Mouse (Mus musculus) liver, adult 2 months (tissue): ENCODE measurements around the gene Fto. TPM values are rescaled to one million over a fixed set of nuclear protein-coding genes. Genes with fewer than 3 reads are reported as not detected.

ENCODE experiments used
- DNase-seq: peaks from one replicate; pipeline ENCODE4 v3.0.0-alpha.2; 2011; ENCODE audit warnings: low read depth, low spot score; ENCODE audit errors: extremely low read depth
- H3K27ac ChIP-seq: fragments of 200-500 bp; replicated peaks from 2 replicates; pipeline ENCODE4 v1.5.1; 2012; ENCODE audit warnings: low read depth, mild to moderate bottlenecking, control low read depth, inconsistent platforms, low read length; ENCODE audit not compliant: insufficient read depth
- H3K27me3 ChIP-seq: fragments of 200-500 bp; 2 replicates; pipeline ENCODE4 v1.6.1; 2012; ENCODE audit warnings: mild to moderate bottlenecking, moderate library complexity, low read length, inconsistent platforms; ENCODE audit not compliant: control insufficient read depth, insufficient read depth
- H3K36me3 ChIP-seq: fragments of 200-500 bp; 2 replicates; pipeline ENCODE4 v1.6.1; 2012; ENCODE audit warnings: low read length, inconsistent platforms; ENCODE audit not compliant: control insufficient read depth, insufficient read depth
- H3K4me1 ChIP-seq: fragments of 200-500 bp; 2 replicates; pipeline ENCODE4 v1.6.1; 2011; ENCODE audit warnings: low read length; ENCODE audit not compliant: control insufficient read depth, insufficient read depth
- H3K4me3 ChIP-seq: fragments of 200-500 bp; 2 replicates; pipeline ENCODE4 v1.5.1; 2011; ENCODE audit warnings: low read depth, mild to moderate bottlenecking, control low read depth, low read length, moderate library complexity; ENCODE audit not compliant: insufficient read depth
- H3K79me2 ChIP-seq: fragments of 200-500 bp; 2 replicates; pipeline ENCODE4 v1.6.1; 2012; ENCODE audit warnings: inconsistent platforms, mild to moderate bottlenecking, low read length, moderate library complexity; ENCODE audit not compliant: control insufficient read depth, insufficient read depth
- H3K9ac ChIP-seq: fragments of 200-500 bp; 2 replicates; pipeline ENCODE4 v1.6.1; 2012; ENCODE audit warnings: low read depth, mild to moderate bottlenecking, control low read depth, inconsistent platforms, low read length
- CTCF ChIP-seq: fragments of 200-500 bp; IDR thresholded peaks from 2 replicates; pipeline ENCODE4 v1.5.1; 2011; ENCODE audit warnings: low read depth, low read length, control low read depth
- POLR2A ChIP-seq: fragments of 200-500 bp; IDR thresholded peaks from 2 replicates; pipeline ENCODE4 v1.6.1; 2011; ENCODE audit warnings: low read length, control low read depth; ENCODE audit not compliant: insufficient read depth; ENCODE audit errors: extremely low read depth
- WGBS: fragments of 180-500 bp; shearing (Covaris S2); methylation state at CpG from one replicate; pipeline ENCODE4 v1.1.7; 2018; 5-methylcytosine and 5-hydroxymethylcytosine counted together
- polyA plus RNA-seq: library from polyadenylated mRNA; depleted of rRNA; stranded (reverse); fragments of >200 nt; gene quantifications from 2 replicates; pipeline ENCODE4 v1.2.3, GENCODE M21; 2012
- total RNA-seq: library from RNA; depleted of rRNA; stranded (reverse); fragments of >200 nt; gene quantifications from 2 replicates; pipeline ENCODE4 v1.2.3, GENCODE M21; 2014

Gene Fto
- total and polyA plus RNA-seq, 2 experiments, result 14.1 to 15.6 TPM

- Histone ChIP-seq H3K27me3 (no peaks in the 10 kb centered on the region), H3K4me1 (no peaks in the 10 kb centered on the region), H3K79me2 (0 out of 2 replicates have a peak, but pooled peaks cover 3% of the 10 kb centered on the region), H3K27ac (no peak overlapping the region), H3K36me3 (no peaks in the 10 kb centered on the region), H3K9ac (no peak overlapping the region), H3K4me3 (no peak overlapping the region)
- WGBS, result 96% methylated on average over 4 of the region's 4 CpGs
- TF ChIP-seq CTCF (no peak), POLR2A (no peak)
- no peak for DNase-seq
Observed at GRCm38 (mm10) chr8:91511943-91512342, 198.6 kb downstream of the Fto start.

DNA sequence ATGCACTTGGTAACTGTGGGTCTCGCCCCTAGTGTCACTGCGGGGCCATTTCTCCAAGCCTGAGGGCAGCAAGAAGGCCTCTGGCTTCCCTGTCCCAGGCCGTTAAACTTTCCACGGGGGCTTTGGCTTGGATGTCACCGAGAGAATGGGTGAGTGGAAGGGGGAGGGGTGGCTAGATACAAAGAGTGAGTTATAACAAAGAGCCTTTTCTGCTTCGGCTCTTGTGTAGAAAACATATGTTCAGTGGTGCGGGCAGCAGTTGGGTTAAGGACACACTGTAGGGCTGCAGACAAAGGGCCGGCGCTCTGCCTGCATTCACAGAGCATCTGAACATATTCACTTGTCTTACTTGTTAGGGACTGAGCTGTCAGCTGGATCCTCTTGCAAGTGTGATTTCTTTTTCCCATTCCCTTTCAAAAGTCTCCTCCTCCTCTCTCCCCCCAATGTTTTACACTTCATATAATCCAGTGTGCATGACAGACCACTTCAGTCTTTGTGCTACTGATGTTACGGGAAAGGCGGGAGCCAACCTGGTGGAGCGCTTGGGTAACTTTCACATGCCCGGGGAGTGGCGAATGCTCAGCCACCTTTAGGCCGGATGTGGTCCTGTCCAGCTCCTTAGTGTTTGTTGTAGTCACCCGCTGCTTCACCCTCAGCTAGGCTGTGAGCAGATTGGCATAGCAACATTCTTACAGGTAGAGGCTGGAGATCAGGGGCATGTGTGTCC, 201.6 kb downstream of the Fto start:
- Histone ChIP-seq H3K27ac (no peak overlapping the region), H3K27me3 (no peaks in the 10 kb centered on the region), H3K79me2 (0 out of 2 replicates have a peak, but pooled peaks cover 3% of the 10 kb centered on the region), H3K4me1 (no peaks in the 10 kb centered on the region; the same call in 1 of the 2 replicates), H3K9ac (no peak overlapping the region), H3K36me3 (no peaks in the 10 kb centered on the region), H3K4me3 (no peak overlapping the region)
- TF ChIP-seq CTCF, result no peak
- no peak for TF ChIP-seq POLR2A
- DNase-seq, result no peak
- 89% methylated on average over 16 of the region's 16 CpGs for WGBS

- TF ChIP-seq POLR2A, result no peak
- no peak for TF ChIP-seq CTCF
- Histone ChIP-seq H3K4me1 (no peaks in the 10 kb centered on the region; the same call in 1 of the 2 replicates), H3K9ac (no peak overlapping the region), H3K4me3 (no peak overlapping the region), H3K27ac (no peak overlapping the region), H3K79me2 (0 out of 2 replicates have a peak, but pooled peaks cover 2% of the 10 kb centered on the region), H3K36me3 (no peaks in the 10 kb centered on the region), H3K27me3 (no peaks in the 10 kb centered on the region)
- DNase-seq, result no peak
- 87% methylated on average over 7 of the region's 7 CpGs for WGBS
Observed at GRCm38 (mm10) chr8:91516422-91516821, 203.1 kb downstream of the Fto start.

DNA sequence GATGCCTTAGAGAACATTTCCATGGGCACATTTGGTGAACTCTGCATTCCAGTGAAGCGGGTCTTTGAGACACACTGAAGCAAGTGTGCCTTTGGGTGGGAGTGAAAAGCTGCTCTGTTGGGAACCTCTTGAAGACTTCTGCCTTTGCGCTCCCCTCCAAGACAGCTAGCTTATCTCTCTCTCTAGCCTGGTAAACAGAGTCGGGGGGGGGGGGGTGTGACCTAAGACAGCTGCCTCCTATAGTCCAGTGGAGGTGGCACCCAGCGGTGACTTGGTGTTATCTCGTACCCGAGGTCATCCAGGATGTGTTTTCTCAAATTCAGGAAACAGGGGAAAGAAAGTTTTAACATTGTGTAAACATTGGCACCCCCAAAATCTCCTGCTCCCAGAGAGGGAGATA, 204.8 kb downstream of the Fto start:
- DNase-seq, result no peak
- Histone ChIP-seq H3K27ac (no peak overlapping the region), H3K4me1 (no peaks in the 10 kb centered on the region; the same call in 1 of the 2 replicates), H3K36me3 (no peaks in the 10 kb centered on the region), H3K79me2 (no peaks in the 10 kb centered on the region), H3K9ac (no peak overlapping the region), H3K27me3 (no peaks in the 10 kb centered on the region), H3K4me3 (no peak overlapping the region)
- 53% methylated on average over 6 of the region's 6 CpGs for WGBS
- no peak for TF ChIP-seq POLR2A
- no peak for TF ChIP-seq CTCF

GRCm38 (mm10) chr8:91522201-91522600, 208.9 kb downstream of the Fto start:
- TF ChIP-seq POLR2A (no peak), CTCF (no peak)
- Histone ChIP-seq H3K36me3 (no peaks in the 10 kb centered on the region; the same call in none of the 2 replicates), H3K27ac (no peak overlapping the region), H3K27me3 (no peaks in the 10 kb centered on the region), H3K4me1 (no peaks in the 10 kb centered on the region; the same call in 1 of the 2 replicates), H3K79me2 (no peaks in the 10 kb centered on the region), H3K4me3 (no peak overlapping the region), H3K9ac (no peak overlapping the region)
- WGBS, result 80% methylated on average over 12 of the region's 12 CpGs
- no peak for DNase-seq

DNA sequence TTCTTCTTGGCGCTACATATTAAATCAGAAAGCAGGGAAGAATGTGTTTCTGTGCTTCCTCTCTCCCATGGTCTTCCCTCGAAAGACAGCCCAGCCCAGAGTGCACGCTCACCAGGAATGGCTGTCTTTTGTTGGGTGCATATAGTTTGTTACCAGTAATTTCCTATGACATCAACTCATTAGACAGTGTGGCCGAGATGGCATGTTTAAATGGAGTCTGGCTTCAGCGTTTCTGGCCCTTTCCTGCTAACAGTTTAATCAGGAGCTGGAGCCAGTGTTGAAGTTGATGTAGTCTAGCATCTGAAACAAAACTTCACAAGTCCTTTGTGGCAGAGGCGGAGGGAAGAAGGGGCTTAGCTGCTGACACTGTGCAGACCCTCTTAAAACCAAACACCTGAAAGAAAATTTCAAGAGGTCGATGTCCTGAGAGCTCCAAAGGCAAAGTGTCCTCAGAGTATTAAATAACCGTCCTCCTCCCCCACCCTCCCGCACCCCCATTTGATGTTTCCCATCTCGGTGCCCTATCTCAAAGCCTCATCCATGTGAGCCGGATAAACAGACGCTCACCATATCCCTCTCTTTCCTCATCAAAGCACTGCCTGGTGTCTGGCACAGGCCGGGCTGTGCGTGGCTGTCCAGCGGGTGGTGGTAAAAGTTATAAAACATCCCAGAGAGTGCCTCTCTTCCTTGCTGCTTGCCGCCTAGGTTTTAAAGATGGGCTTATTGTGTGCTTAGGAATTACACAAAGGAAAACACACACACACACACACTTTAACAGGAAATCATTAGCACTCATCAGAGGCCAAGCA, 210.9 kb downstream of the Fto start:
- Histone ChIP-seq H3K9ac (no peak overlapping the region), H3K36me3 (no peaks in the 10 kb centered on the region; the same call in none of the 2 replicates), H3K79me2 (no peaks in the 10 kb centered on the region), H3K27me3 (no peaks in the 10 kb centered on the region), H3K4me1 (peaks cover 1% of the 10 kb centered on the region), H3K4me3 (no peak overlapping the region), H3K27ac (no peak overlapping the region)
- TF ChIP-seq POLR2A (no peak), CTCF (no peak)
- WGBS, result 88% methylated on average over 16 of the region's 16 CpGs
- no peak for DNase-seq
